Mouse (Mus musculus) gastrocnemius, postnatal 10 days (tissue): ENCODE measurements at regions not wholly inside any gene's neighbourhood (a gene's known extent, or its start where the extent isn't known, plus 50 kb on each side); places are given as distances from the start of the nearest gene placed in this dataset.

ENCODE experiments used
- DNase-seq: peaks from one replicate; pipeline ENCODE4 v3.0.0; 2021; ENCODE audit warnings: mixed read lengths

DNA sequence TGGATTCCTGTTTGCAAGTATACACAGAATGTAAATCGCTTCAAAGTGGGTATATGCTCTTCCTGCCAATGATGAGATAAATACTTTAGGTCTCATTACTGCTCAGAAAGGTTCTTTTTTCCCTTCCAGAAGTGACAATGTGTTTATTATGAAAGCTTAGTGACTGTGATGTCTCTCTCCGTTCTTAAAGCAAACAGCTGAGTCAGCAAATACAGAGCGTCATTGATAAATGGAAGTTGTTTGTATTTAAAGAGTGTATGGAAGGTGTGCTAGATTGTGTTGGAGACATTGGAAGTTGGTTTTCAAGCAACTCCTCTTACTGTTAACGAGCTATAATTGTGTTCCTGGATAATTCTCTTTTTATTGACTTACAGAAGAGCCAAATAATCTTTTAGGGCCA is 408.0 kb downstream of the Prr30 start:
- DNase-seq: no peak

- no peak for DNase-seq
Measured at GRCm38 (mm10) chr14:100781882-100782281, 418.2 kb downstream of the Prr30 start.

DNA sequence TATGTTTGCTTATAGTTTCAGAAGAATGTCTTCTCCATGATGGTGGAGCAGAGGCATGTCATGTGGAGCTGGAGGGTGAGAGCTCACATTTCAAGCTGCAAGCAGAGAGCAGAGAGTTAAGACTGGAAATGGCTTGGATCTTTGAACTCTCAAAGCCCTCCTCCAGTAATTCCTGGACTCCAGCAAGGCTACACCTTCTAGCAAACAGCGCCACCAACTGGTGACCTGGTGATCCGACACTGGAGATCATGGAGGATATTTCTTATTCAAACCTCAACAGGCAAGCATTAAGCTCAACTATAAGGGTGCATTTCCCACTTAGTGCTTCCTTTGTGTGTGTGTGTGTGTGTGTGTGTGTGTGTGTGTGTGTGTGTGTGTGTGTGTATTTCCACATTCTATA is 446.2 kb downstream of the Prr30 start:
- peak; percentile 39 for DNase-seq

DNA sequence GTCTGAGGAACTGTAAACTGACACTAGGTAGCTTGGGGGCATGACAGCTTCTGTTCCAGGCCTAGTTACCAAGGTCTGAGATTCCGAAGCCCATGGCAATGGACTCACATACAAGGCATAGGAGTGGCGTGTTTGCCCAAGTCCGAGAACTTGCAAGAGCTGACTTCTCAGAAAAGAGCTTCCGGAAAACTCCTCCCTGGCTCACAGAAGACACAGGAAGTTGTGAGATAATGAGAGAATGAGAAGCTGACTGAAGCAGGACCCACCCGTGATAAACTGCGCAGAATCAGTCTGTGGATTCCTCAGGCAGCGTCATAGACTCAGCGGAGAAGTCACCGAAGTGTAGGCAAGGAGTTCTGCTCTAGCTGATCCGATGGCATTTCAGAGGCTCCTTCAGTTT is 447.4 kb downstream of the Prr30 start:
- DNase-seq: no peak

DNA sequence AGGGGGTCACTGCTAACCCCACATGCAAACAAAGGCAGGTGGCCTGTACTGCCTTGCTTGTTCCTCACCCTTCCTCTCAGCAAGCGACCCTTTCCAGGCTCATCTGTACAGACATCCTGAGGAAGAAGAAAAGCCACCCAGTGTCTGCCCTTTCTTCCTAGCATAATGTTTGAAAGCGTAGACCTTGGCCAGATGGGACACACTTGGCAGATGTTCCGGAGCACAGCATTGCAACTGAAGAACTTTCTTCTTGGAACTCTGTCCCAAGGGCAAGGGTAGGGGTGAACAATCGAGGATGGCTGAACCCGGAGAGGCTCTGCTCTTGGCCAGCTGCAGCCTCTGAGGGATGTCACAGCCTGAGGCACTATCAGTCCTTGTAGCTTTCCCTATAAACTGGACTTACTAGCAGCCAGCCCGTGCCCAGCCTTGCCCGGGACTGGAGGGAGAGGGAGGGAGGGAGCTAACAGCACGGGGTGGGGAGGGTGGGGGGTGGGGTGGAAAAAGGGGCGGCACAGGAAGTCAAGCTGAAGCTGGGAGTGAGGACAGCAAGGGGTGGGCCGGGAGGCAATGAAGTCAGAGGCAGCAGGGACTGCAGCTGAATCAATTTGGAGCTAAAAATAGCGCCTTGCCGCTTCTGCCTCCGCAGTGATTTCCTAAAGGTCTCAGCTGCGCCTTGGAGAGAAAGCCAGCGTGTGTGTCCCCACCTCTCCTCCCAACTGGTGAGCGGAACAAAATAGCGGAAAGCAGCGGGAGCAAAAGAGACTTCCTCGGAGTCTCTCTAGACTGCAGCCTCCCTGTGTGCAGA is 450.2 kb downstream of the Prr30 start:
- peak; percentile 54 for DNase-seq

GRCm38 (mm10) chr14:100735276-100735675 is 450.8 kb upstream of the Klf12 start:
- no peak for DNase-seq

DNA sequence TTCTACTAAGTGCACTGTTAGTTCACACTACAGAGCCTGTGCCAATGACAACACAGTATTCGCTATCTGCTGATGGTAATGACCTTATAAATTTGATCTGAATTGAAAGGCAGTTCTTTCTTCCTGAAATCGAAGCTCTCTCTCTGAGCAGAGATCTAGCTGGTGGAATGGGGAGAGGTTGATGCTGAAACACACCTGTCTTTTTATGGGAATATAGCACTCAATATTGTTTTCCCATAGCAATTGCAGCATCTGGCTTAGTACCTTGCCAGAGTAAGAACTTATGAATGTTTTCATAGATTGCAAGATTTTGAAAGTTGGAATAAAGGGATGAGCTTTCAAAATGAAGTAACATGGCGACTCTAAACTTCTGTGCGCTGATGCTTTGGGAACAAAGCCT is 444.0 kb upstream of the Klf12 start:
- no peak for DNase-seq

GRCm38 (mm10) chr14:100727701-100728100 is 443.2 kb upstream of the Klf12 start:
- no peak for DNase-seq

DNA sequence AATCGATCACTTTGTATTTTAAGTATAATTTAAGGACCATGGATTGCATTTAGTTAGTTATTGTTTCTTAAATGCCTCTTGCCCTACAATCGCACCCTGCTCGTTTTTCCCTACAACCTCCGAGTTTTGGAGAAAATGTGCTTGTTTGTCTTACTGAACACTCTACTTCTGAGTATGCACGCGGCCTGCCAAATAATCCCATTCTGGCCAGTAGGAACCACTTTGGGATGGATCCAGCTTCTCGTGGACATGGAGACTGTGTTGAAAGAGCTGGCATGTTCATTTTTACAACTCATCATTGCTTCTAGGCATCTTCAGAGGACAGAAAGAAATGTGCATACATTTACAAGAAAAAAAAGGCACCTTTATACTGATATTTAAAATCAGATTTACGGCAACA is 440.5 kb upstream of the Klf12 start:
- DNase-seq: peak; percentile 6

DNA sequence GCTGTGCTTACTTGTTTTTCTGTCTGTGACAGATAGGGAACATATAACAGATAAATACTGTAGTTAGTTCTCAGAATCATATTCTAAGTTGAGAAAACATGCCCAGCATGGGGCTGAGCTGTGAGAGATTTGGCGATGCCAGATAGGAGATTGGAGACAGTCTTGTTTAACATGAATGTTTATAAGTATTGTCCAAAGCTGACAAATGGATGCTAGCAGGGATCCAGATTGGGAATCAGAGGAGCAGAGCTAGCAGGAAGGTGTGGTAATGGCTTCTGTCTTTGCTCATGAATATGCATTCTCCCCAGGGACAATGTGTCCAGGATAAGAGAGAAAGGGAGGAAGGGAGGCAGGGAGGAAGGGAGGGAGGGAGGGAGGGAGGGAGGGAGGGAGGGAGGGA is 436.2 kb upstream of the Klf12 start:
- no peak for DNase-seq

GRCm38 (mm10) chr14:100714952-100715351 is 430.5 kb upstream of the Klf12 start:
- DNase-seq: no peak

- no peak for DNase-seq
Measured at GRCm38 (mm10) chr14:100713999-100714471, 429.6 kb upstream of the Klf12 start.

DNA sequence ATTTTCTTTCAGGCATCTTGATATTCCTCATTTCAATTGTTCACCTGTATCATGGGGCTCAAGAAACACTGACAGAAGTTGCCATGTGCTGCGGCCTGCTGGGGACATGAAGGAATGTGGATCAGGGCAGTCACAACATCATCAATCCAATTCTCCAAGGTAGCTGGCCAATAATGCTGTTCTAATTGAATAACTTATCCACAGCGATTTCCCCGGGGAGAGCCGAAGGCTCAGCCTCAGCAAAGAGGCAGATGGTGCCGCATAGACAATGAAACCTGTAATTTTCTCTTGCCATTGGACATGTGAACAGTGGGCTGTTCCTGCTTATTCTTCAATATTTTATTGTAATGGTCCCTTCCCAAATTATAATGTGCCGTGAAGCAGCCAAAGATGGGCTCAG is 429.1 kb upstream of the Klf12 start:
- no peak for DNase-seq

- DNase-seq: no peak
Measured at GRCm38 (mm10) chr14:100665361-100665955, 381.0 kb upstream of the Klf12 start.

- DNase-seq: no peak
Measured at GRCm38 (mm10) chr14:100664180-100664579, 379.7 kb upstream of the Klf12 start.

DNA sequence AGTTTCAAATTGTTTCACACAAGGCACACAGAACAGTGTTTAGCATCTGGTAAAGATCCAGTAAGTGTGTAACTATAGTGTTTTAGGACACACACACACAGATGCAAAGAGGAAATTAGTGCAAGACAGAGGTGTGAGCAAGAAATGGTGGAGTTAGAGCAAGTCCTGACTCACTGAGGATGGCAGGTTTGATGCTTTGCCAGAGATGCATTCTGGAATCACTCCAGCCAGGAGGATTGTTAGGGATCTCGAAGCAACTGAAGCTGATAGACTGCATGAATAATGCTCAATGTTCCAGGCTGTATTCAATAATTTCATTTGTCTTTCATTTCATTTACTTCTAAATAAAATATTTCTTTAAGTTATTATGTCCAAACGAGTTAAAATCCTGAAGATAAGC is 357.6 kb upstream of the Klf12 start:
- no peak for DNase-seq

DNA sequence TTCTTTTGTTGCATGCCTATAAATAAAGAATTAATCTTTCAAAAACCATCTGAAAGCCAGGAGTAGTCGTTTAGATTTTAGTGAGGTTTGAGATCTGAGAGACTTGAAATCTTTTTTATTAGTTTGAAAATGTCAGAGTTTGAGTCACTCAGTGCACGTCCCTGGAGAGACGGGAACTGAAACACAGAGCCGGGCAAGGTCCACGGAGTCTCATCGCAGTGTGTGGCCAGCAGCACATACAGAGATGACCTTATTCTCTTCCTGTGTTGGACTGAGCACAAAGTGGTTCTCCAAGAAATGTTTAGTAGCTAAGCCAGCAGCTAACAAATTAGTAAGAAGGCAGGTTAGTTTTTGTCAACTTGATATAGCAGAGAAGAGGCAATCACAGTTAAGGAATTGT is 350.0 kb upstream of the Klf12 start:
- DNase-seq: no peak

DNA sequence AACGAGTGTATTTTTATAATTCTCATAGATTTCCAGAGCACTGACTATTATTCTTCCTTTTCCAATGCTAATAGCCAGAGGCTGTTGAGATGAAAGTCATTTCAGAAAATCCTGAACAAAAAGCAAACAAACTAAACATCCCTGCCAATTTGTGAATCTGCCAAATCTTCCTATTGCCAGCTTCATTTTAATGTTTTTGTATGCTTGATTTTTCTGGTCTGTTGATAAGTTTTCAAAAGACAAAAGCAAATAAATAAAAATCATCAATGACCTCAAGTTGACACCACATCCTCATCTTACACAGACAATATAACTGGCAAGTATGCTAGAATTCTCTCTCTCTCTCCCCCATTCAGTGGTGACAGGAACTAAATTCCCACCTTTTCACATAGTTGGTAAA is 347.2 kb upstream of the Klf12 start:
- no peak for DNase-seq

DNA sequence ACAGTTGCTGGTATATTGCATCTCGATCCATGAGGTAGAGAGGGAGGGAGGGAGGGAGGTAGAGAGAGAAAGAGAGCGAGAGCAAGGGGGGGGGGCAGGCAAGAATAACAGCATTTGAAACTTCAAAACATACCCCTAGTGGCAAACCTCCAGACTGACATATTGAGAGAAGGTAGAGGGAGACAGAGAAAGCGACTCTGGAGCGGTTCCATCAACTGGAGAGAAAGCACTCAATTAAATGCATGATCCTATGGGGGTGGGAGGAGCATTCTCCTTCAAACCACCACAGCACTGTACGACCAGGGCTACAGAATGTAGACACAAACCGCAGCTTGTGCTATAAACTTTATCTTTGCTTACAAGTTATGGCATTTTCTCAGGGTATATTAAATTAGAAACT is 345.7 kb upstream of the Klf12 start:
- no peak for DNase-seq

GRCm38 (mm10) chr14:100627523-100627922 is 343.0 kb upstream of the Klf12 start:
- DNase-seq: no peak

DNA sequence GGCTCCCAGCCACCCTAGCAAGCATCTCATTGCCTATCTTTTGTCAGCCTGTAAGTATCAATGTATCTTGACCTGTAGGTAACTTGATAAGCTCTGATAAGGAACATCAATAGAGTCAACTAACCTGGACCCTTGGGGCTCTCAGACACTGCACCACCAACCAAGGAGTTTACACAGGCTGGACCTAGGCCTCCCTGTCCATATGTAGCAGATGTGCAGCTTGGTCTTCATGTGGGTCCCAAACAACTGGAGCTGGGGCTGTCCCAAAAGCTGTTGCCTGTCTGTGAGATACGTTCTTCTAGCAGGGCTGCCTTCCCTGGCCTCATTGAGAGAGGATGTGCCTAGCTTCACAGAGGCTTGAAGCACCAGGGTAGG is 335.2 kb upstream of the Klf12 start:
- no peak for DNase-seq

GRCm38 (mm10) chr14:100618793-100619655 is 334.5 kb upstream of the Klf12 start:
- DNase-seq: no peak
